Mouse (Mus musculus) ES-E14 (cell line): ENCODE results near the gene Kctd15. TPM values are rescaled to one million over a fixed set of nuclear protein-coding genes. Genes with fewer than 3 reads are reported as not detected.

Source experiments
- DNase-seq: peaks from one replicate; pipeline ENCODE4 v3.0.0-alpha.2; 2013; ENCODE audit warnings: low read depth, low spot score
- H3K27ac ChIP-seq: 2 replicates; pipeline ENCODE4 v1.5.1; 2012; ENCODE audit warnings: low read depth, mild to moderate bottlenecking, low read length, moderate library complexity, mixed read lengths; ENCODE audit not compliant: poor library complexity, insufficient read depth, severe bottlenecking
- H3K36me3 ChIP-seq: 2 replicates; pipeline ENCODE4 v1.6.1; 2012; ENCODE audit warnings: mild to moderate bottlenecking, low read length, moderate library complexity, mixed read lengths; ENCODE audit not compliant: control insufficient read depth, poor library complexity, insufficient read depth, severe bottlenecking
- H3K4me1 ChIP-seq, 2 experiments: fragments of 150-350 bp in 1 of 2; sonication (generic) in 1 of 2; 2 replicates each; pipeline ENCODE4 v1.6.1; 2012; ENCODE audit warnings: low read length in 2 of 2, mild to moderate bottlenecking in 1 of 2, mixed read lengths in 1 of 2; ENCODE audit not compliant: control insufficient read depth in 2 of 2, insufficient read depth in 2 of 2, poor library complexity in 1 of 2
- H3K4me3 ChIP-seq, 2 experiments: fragments of 150-350 bp in 1 of 2; sonication (generic) in 1 of 2; 2 replicates each; pipeline ENCODE4 v1.5.1; 2012; ENCODE audit warnings: low read length in 2 of 2, low read depth in 1 of 2, mild to moderate bottlenecking in 1 of 2, mixed read lengths in 1 of 2; ENCODE audit not compliant: insufficient read depth in 1 of 2, poor library complexity in 1 of 2, severe bottlenecking in 1 of 2
- H3K9ac ChIP-seq: 2 replicates; pipeline ENCODE4 v1.6.1; 2012; ENCODE audit warnings: low read depth, mild to moderate bottlenecking, low read length, mixed read lengths; ENCODE audit not compliant: poor library complexity, insufficient read depth, severe bottlenecking
- H3K9me3 ChIP-seq: fragments of 150-350 bp; sonication (generic); 2 replicates; pipeline ENCODE4 v1.6.1; 2012; ENCODE audit warnings: low read depth, mild to moderate bottlenecking, low read length; ENCODE audit not compliant: control insufficient read depth, insufficient read depth
- CHD2 ChIP-seq: IDR thresholded peaks from 2 replicates; pipeline ENCODE4 v1.6.1; 2014; ENCODE audit warnings: mild to moderate bottlenecking, low read depth, low read length, inconsistent platforms
- HCFC1 ChIP-seq: IDR thresholded peaks from 2 replicates; pipeline ENCODE4 v1.6.1; 2012; ENCODE audit warnings: low read length, inconsistent platforms, borderline replicate concordance; ENCODE audit not compliant: insufficient read depth
- MAFK ChIP-seq: IDR thresholded peaks from 2 replicates; pipeline ENCODE4 v1.6.1; 2014; ENCODE audit warnings: mild to moderate bottlenecking, low read depth, low read length, inconsistent platforms; ENCODE audit not compliant: insufficient read depth
- ZC3H11A ChIP-seq: IDR thresholded peaks from 2 replicates; pipeline ENCODE4 v1.6.1; 2012; ENCODE audit warnings: low read depth, mild to moderate bottlenecking, inconsistent platforms, low read length, borderline replicate concordance
- ZNF384 ChIP-seq: IDR thresholded peaks from 2 replicates; pipeline ENCODE4 v1.6.1; 2012; ENCODE audit warnings: low read depth, low read length, inconsistent platforms
- in situ Hi-C, 2 experiments: fragments of 600-800 bp; cut with MboI; formaldehyde crosslinking; loops; one replicate each; pipeline ENCODE4 v1.15.1; 2025; ENCODE audit warnings: low sequenced_read_pairs in 2 of 2, inconsistent platforms in 1 of 2; ENCODE audit not compliant: unreplicated experiment in 2 of 2
- total RNA-seq: library from RNA; depleted of rRNA; stranded (reverse); fragments of 300-350 nt; gene quantifications from 2 replicates; pipeline ENCODE4 v1.2.3, GENCODE M21; 2012

Kctd15 gene
- total RNA-seq, 1 experiment, result 15.9 TPM

- no peaks in the 10 kb centered on the region for H3K9me3 ChIP-seq
- no peak for TF ChIP-seq ZC3H11A
- TF ChIP-seq HCFC1, result no peak
- TF ChIP-seq ZNF384, result no peak
- TF ChIP-seq MAFK, result no peak
- no peak for TF ChIP-seq CHD2
- H3K4me3 ChIP-seq, result no peak overlapping the region
- peaks cover 0 to 10% of the 10 kb centered on the region in 2 experiments; a peak in 2 of 4 replicates for H3K4me1 ChIP-seq
- H3K36me3 ChIP-seq, result no peaks in the 10 kb centered on the region
- H3K27ac ChIP-seq, result no peak overlapping the region
- in situ Hi-C loops, result no loop called here
- no peak overlapping the region for H3K9ac ChIP-seq
- no peak for DNase-seq
Measured at GRCm38 (mm10) chr7:34699888-34700287, 43.4 kb upstream of the Kctd15 start.

GRCm38 (mm10) chr7:34698221-34698620, 41.7 kb upstream of the Kctd15 start:
- TF ChIP-seq ZC3H11A (no peak), MAFK (no peak), ZNF384 (no peak), HCFC1 (no peak), CHD2 (no peak)
- DNase-seq, result no peak
- no peak overlapping the region for H3K9ac ChIP-seq
- in situ Hi-C loops, result no loop called here
- no peaks in the 10 kb centered on the region for H3K36me3 ChIP-seq
- H3K4me1 ChIP-seq, result peaks cover 0 to 11% of the 10 kb centered on the region in 2 experiments; a peak in 2 of 4 replicates
- no peak overlapping the region for H3K4me3 ChIP-seq
- no peak overlapping the region for H3K27ac ChIP-seq
- H3K9me3 ChIP-seq, result no peaks in the 10 kb centered on the region

GRCm38 (mm10) chr7:34696086-34696485, 39.6 kb upstream of the Kctd15 start:
- Histone ChIP-seq H3K4me1 (peaks cover 0 to 11% of the 10 kb centered on the region in 2 experiments; a peak in 2 of 4 replicates), H3K9me3 (no peaks in the 10 kb centered on the region), H3K27ac (no peak overlapping the region), H3K36me3 (no peaks in the 10 kb centered on the region), H3K4me3 (no peak overlapping the region), H3K9ac (no peak overlapping the region)
- DNase-seq, result no peak
- in situ Hi-C loops, result no loop called here
- TF ChIP-seq HCFC1 (no peak), ZNF384 (no peak)

- TF ChIP-seq ZC3H11A (no peak), HCFC1 (no peak), MAFK (no peak), ZNF384 (no peak), CHD2 (no peak)
- DNase-seq, result no peak
- Histone ChIP-seq H3K9me3 (no peaks in the 10 kb centered on the region), H3K4me1 (peaks cover 0 to 11% of the 10 kb centered on the region in 2 experiments; a peak in 2 of 4 replicates), H3K27ac (no peak overlapping the region), H3K9ac (no peak overlapping the region), H3K4me3 (no peak overlapping the region), H3K36me3 (no peaks in the 10 kb centered on the region)
- in situ Hi-C loops, result no loop called here
Measured at GRCm38 (mm10) chr7:34694898-34695297, 38.4 kb upstream of the Kctd15 start.

- H3K9ac ChIP-seq, result no peak overlapping the region
- peak overlapping the region in 1 of 2 experiments; percentile 43; a peak in 1 of 4 replicates for H3K4me3 ChIP-seq
- peaks cover 0 to 11% of the 10 kb centered on the region in 2 experiments; a peak in 2 of 4 replicates for H3K4me1 ChIP-seq
- DNase-seq, result no peak
- H3K36me3 ChIP-seq, result no peaks in the 10 kb centered on the region
- in situ Hi-C loops, result no loop called here
- no peak overlapping the region for H3K27ac ChIP-seq
- TF ChIP-seq MAFK (no peak), ZNF384 (no peak), ZC3H11A (no peak), HCFC1 (no peak)
- H3K9me3 ChIP-seq, result no peaks in the 10 kb centered on the region
Measured at GRCm38 (mm10) chr7:34693916-34694315, 37.4 kb upstream of the Kctd15 start.
